ENCODE assay signal across 7 mouse cellular contexts in genomic region chr2:32150924-32151659, GRCm38 (mm10). TPM values are rescaled to one million over a fixed set of nuclear protein-coding genes. Genes with fewer than 3 reads are reported as not detected.
DNase-seq lines count a peak whose midpoint lies in the region; ATAC-seq and TF ChIP-seq lines count a peak whose summit lies in the region.

TSS of gene Prrc2b (plus strand) at chr2:32151082.

- WGBS in bone marrow, adult 2 months: 3% methylated on average over 98 of the region's 117 CpGs
- WGBS in forebrain, embryonic 12.5 days: under 1% methylated on average over 52 of the region's 117 CpGs
- WGBS in macrophage (ENCODE audit: missing documents): 0% methylated on average over 77 of the region's 117 CpGs

- peak; percentile 72 for ATAC-seq in forebrain, embryonic 12.5 days (ENCODE audit: low FRiP score)
- ATAC-seq in hematopoietic stem cell, adult 5-6 weeks (replicated peaks in 1 of 2; ENCODE audit: insufficient read depth in 1 of 2, low FRiP score in 2 of 2, low TSS enrichment in 1 of 2, low read depth in 1 of 2, poor library complexity in 2 of 2, severe bottlenecking in 2 of 2): peak in 1 of 2 experiments; percentile 43; a peak in 2 of 4 replicates

- peak within 1 kb of the TSS; percentile 94 for H3K9ac ChIP-seq in MEL (ENCODE audit: control insufficient read depth, low read depth, low read length, poor library complexity, severe bottlenecking)
- peak within 1 kb of the TSS; percentile 100 for H3K9ac ChIP-seq in forebrain, embryonic 12.5 days

- peaks cover 12 to 37% of the 10 kb centered on the region in 2 experiments for H3K4me1 ChIP-seq in MEL (ENCODE audit: control insufficient read depth in 1 of 2, insufficient read depth in 2 of 2, low read length in 2 of 2)
- H3K4me1 ChIP-seq in bone marrow, adult 2 months (ENCODE audit: control insufficient read depth, insufficient read depth, low read length): peaks cover 4% of the 10 kb centered on the region
- peaks cover 52% of the 10 kb centered on the region for H3K4me1 ChIP-seq in forebrain, embryonic 12.5 days

- no peak for TF ChIP-seq EP300 in MEL (IDR thresholded peaks at IDR 0.05; ENCODE audit: low read depth in 1 of 2, low read length in 2 of 2)

- H3K9me3 ChIP-seq in MEL (replicated peaks; ENCODE audit: insufficient read depth, low read length): no peaks in the 10 kb centered on the region
- H3K9me3 ChIP-seq in forebrain, embryonic 12.5 days: no peaks in the 10 kb centered on the region

- peaks cover 51% of the 10 kb centered on the region for H3K79me2 ChIP-seq in MEL (ENCODE audit: control insufficient read depth, insufficient read depth, low read length, poor library complexity)
- H3K79me2 ChIP-seq in macrophage (ENCODE audit: inconsistent target): peaks cover 47% of the 10 kb centered on the region

- peak; percentile 14 to 40; a peak in 2 of 4 replicates for TF ChIP-seq POLR2A in MEL (IDR thresholded peaks at IDR 0.05; ENCODE audit: control insufficient read depth in 1 of 2, insufficient read depth in 1 of 2, low read depth in 1 of 2, low read length in 2 of 2, poor library complexity in 1 of 2)
- peak; percentile 40; the same call in 1 of the 2 replicates for TF ChIP-seq POLR2A in bone marrow, adult 2 months (IDR thresholded peaks at IDR 0.05; ENCODE audit: borderline replicate concordance, control insufficient read depth, low read depth, low read length)

- TF ChIP-seq RAD21 in MEL (IDR thresholded peaks at IDR 0.05; ENCODE audit: low read depth, low read length): no peak

- TF ChIP-seq CTCF in MEL (IDR thresholded peaks at IDR 0.05 in 2 of 3, conservative IDR thresholded peaks at IDR 0.05 in 1 of 3; ENCODE audit: control insufficient read depth in 1 of 3, insufficient read depth in 1 of 3, low read depth in 2 of 3, low read length in 3 of 3, poor library complexity in 1 of 3, severe bottlenecking in 1 of 3): peak in 1 of 3 experiments; percentile 67; a peak in 2 of 6 replicates
- TF ChIP-seq CTCF in bone marrow, adult 2 months (IDR thresholded peaks at IDR 0.05; ENCODE audit: control insufficient read depth, insufficient read depth, low read length): no peak

- DNase-seq in MEL (ENCODE audit: low read depth, low spot score): peak; percentile 28
- no peak for DNase-seq in left cerebral cortex, adult 8-10 months (ENCODE audit: low spot score in 2 of 2)
- peak; percentile 68 for DNase-seq in retina, postnatal 7 days (ENCODE audit: low read depth, low spot score)

- H3K36me3 ChIP-seq in MEL (ENCODE audit: control insufficient read depth in 1 of 2, insufficient read depth in 2 of 2, low read length in 2 of 2) (peaks cover 0 to 27% of the 10 kb centered on the region in 2 experiments; a peak in 2 of 4 replicates), macrophage (ENCODE audit: inconsistent target) (no peaks in the 10 kb centered on the region)
- H3K36me3 ChIP-seq in forebrain, embryonic 12.5 days (replicated peaks): no peaks in the 10 kb centered on the region

- H3K4me2 ChIP-seq in forebrain, embryonic 12.5 days: peak within 1 kb of the TSS; percentile 98

- H3K27me3 ChIP-seq in MEL (ENCODE audit: control insufficient read depth in 1 of 2, insufficient read depth in 2 of 2, low read length in 2 of 2): no peaks in the 10 kb centered on the region
- H3K27me3 ChIP-seq in forebrain, embryonic 12.5 days: no peaks in the 10 kb centered on the region

- H3K4me3 ChIP-seq in MEL (ENCODE audit: control insufficient read depth in 1 of 2, insufficient read depth in 1 of 2, low read depth in 2 of 2, low read length in 2 of 2) (peak within 1 kb of the TSS; percentile 69 to 100), macrophage (ENCODE audit: inconsistent target) (peak within 1 kb of the TSS; percentile 85)
- peak within 1 kb of the TSS; percentile 78 for H3K4me3 ChIP-seq in bone marrow, adult 2 months (replicated peaks; ENCODE audit: control insufficient read depth, low read depth, low read length)
- H3K4me3 ChIP-seq in forebrain, embryonic 12.5 days (replicated peaks): peak within 1 kb of the TSS; percentile 98

- peak within 1 kb of the TSS; percentile 52 for H3K27ac ChIP-seq in MEL (ENCODE audit: control insufficient read depth, low read depth, low read length)
- peak within 1 kb of the TSS; percentile 96 for H3K27ac ChIP-seq in bone marrow, adult 2 months (ENCODE audit: control insufficient read depth, insufficient read depth, low read depth, low read length, poor library complexity)
- H3K27ac ChIP-seq in forebrain, embryonic 12.5 days: peak within 1 kb of the TSS; percentile 99
- H3K27ac ChIP-seq in macrophage: peak within 1 kb of the TSS; percentile 36; the same call in 1 of the 2 replicates

TF ChIP-seq in MEL, 35 proteins besides CTCF, POLR2A, EP300 and RAD21:
- TF ChIP-seq UBTF (IDR thresholded peaks at IDR 0.05; ENCODE audit: borderline replicate concordance, insufficient read depth, low read depth, low read length) (0 out of 2 replicates have a peak, but pooled peaks have one; percentile 30), CHD2 (IDR thresholded peaks at IDR 0.05; ENCODE audit: low read length) (no peak), E2F4 (IDR thresholded peaks at IDR 0.05; ENCODE audit: borderline replicate concordance, low read depth, low read length) (no peak), MYB (IDR thresholded peaks at IDR 0.05; ENCODE audit: low read depth, low read length) (no peak), MAZ (IDR thresholded peaks at IDR 0.05; ENCODE audit: low read depth, low read length) (peak; percentile 92; the same call in 1 of the 2 replicates), ETS1 (IDR thresholded peaks at IDR 0.05; ENCODE audit: low read depth, low read length) (no peak), NRF1 (IDR thresholded peaks at IDR 0.05; ENCODE audit: insufficient read depth, low read depth, low read length, poor library complexity, severe bottlenecking) (no peak), USF2 (IDR thresholded peaks at IDR 0.05; ENCODE audit: borderline replicate concordance in 1 of 2, insufficient read depth in 1 of 2, low read depth in 1 of 2, low read length in 2 of 2) (no peak), TAL1 (IDR thresholded peaks at IDR 0.05; ENCODE audit: low read length) (no peak), POLR2AphosphoS2 (IDR thresholded peaks at IDR 0.05; ENCODE audit: low read length) (no peak), KAT2A (conservative IDR thresholded peaks at IDR 0.05; ENCODE audit: low read depth, low read length) (no peak), POLR2AphosphoS5 (IDR thresholded peaks at IDR 0.05; ENCODE audit: borderline replicate concordance, low read depth, low read length) (no peak), SIN3A (IDR thresholded peaks at IDR 0.05; ENCODE audit: low read length) (no peak), ZC3H11A (IDR thresholded peaks at IDR 0.05; ENCODE audit: low read depth, low read length) (no peak), GABPA (IDR thresholded peaks at IDR 0.05; ENCODE audit: low read depth, low read length) (no peak), SMC3 (IDR thresholded peaks at IDR 0.05; ENCODE audit: low read depth, low read length) (no peak), ELF1 (IDR thresholded peaks at IDR 0.05; ENCODE audit: low read depth, low read length) (no peak), GATA1 (IDR thresholded peaks at IDR 0.05; ENCODE audit: low read depth, low read length) (no peak), ZMIZ1 (IDR thresholded peaks at IDR 0.05; ENCODE audit: low read depth, low read length) (no peak), HCFC1 (IDR thresholded peaks at IDR 0.05; ENCODE audit: low read depth, low read length) (no peak), MAX (IDR thresholded peaks at IDR 0.05; ENCODE audit: low read length) (no peak), CHD1 (IDR thresholded peaks at IDR 0.05; ENCODE audit: low read depth, low read length) (no peak), MXI1 (IDR thresholded peaks at IDR 0.05; ENCODE audit: low read depth, low read length) (peak; percentile 22; the same call in 1 of the 2 replicates), MEF2A (IDR thresholded peaks at IDR 0.05; ENCODE audit: extremely low read depth, insufficient replicate concordance, low read depth, low read length, poor library complexity, severe bottlenecking) (no peak), TBP (IDR thresholded peaks at IDR 0.05; ENCODE audit: low read depth, low read length) (no peak), ZNF384 (IDR thresholded peaks at IDR 0.05; ENCODE audit: low read depth, low read length) (no peak), TCF12 (IDR thresholded peaks at IDR 0.05; ENCODE audit: low read depth, low read length) (no peak), MYC (IDR thresholded peaks at IDR 0.05; ENCODE audit: low read depth, low read length) (no peak), NELFE (IDR thresholded peaks at IDR 0.05; ENCODE audit: low read depth, low read length) (0 out of 2 replicates have a peak, but pooled peaks have one; percentile 22), RCOR1 (IDR thresholded peaks at IDR 0.05; ENCODE audit: low read depth, low read length) (no peak), USF1 (IDR thresholded peaks at IDR 0.05; ENCODE audit: low read depth, low read length) (no peak)

RNA-seq across cellular contexts. Expression of gene Prrc2b, which starts in this region (rescaled TPM):
- 14.8 and 18.4 TPM in 2 replicates for total RNA-seq in MEL (2012; rRNA removed)
- polyA plus RNA-seq in MEL (2012; ENCODE audit: insufficient read depth in 1 of 2, insufficient read length in 2 of 2, low read depth in 1 of 2, low replicate concordance in 2 of 2, missing spikeins in 1 of 2) (10 to 100 TPM; 42.2 to 42.9 TPM), macrophage (2018) (23.6 to 29.1 TPM (median 26.7 TPM) in 3 replicates)
- 32.3 and 44.5 TPM in 2 replicates for polyA plus RNA-seq in bone marrow, adult 2 months (2011; ENCODE audit: insufficient read depth, insufficient read length, low replicate concordance, missing spikeins)
- 96.9 and 110 TPM in 2 replicates for polyA plus RNA-seq in forebrain, embryonic 12.5 days (2016; fragmentation: Nextera tagmentation; extraction: Ambion mirVana)
- 19.9 and 25.0 TPM in 2 replicates for total RNA-seq in hematopoietic stem cell, adult 5-6 weeks (2017)
- 100 to 1,000 TPM; 248 to 277 (median 262) TPM for total RNA-seq in left cerebral cortex, adult 8-10 months (2022)
- total RNA-seq in macrophage (2018; cell fraction: chromatin; rRNA removed): 100 to 1,000 TPM in 8 of 26 experiments, 10 to 100 TPM in 18; 40.4 to 240 (median 83.4) TPM
- 10 to 100 TPM; 22.1 to 56.8 (median 40.4) TPM for total RNA-seq in macrophage (2018; cell fraction: cytosol; rRNA removed)
- 10 to 100 TPM; 46.0 to 87.3 (median 63.8) TPM for total RNA-seq in macrophage (2018; cell fraction: nucleus; rRNA removed)

Comparison
In these comparisons a context has a peak if more than half of its experiments do, and no peak if none do; other contexts are left out.
1. DNase-seq: peak in MEL (single experiment) and retina, postnatal 7 days (single experiment); none in left cerebral cortex, adult 8-10 months (0 of 2).
2. H3K27ac ChIP-seq: peak in every context shown above with its lines; median percentile 99 in forebrain, embryonic 12.5 days; 96 in bone marrow, adult 2 months; 52 in MEL; 36 in macrophage.
3. Peak in every context shown above with its lines, with median percentiles within 50 percentile points of each other: H3K4me3 ChIP-seq.